Mouse (Mus musculus) small intestine, adult 2 months (tissue): ENCODE results near the gene Syngr1. TPM values are rescaled to one million over a fixed set of nuclear protein-coding genes. Genes with fewer than 3 reads are reported as not detected.

Experiments
- H3K27ac ChIP-seq: fragments of 200-500 bp; 2 replicates; pipeline ENCODE4 v1.5.1; 2012; ENCODE audit warnings: low read depth, low read length, control low read depth, inconsistent platforms; ENCODE audit not compliant: insufficient read depth
- H3K27me3 ChIP-seq: fragments of 200-500 bp; 2 replicates; pipeline ENCODE4 v1.6.1; 2012; ENCODE audit warnings: mild to moderate bottlenecking, moderate library complexity, low read length, inconsistent platforms; ENCODE audit not compliant: control insufficient read depth, insufficient read depth
- H3K36me3 ChIP-seq: fragments of 200-500 bp; 2 replicates; pipeline ENCODE4 v1.6.1; 2012; ENCODE audit warnings: mild to moderate bottlenecking, low read length, control low read depth, inconsistent platforms; ENCODE audit not compliant: control insufficient read depth, insufficient read depth
- H3K4me1 ChIP-seq: fragments of 200-500 bp; 2 replicates; pipeline ENCODE4 v1.6.1; 2012; ENCODE audit warnings: low read length, inconsistent platforms, mixed read lengths; ENCODE audit not compliant: control insufficient read depth, insufficient read depth, insufficient read length
- H3K4me3 ChIP-seq: fragments of 200-500 bp; 2 replicates; pipeline ENCODE4 v1.5.1; 2012; ENCODE audit warnings: low read depth, mild to moderate bottlenecking, control low read depth, inconsistent platforms, low read length, moderate library complexity
- CTCF ChIP-seq: fragments of 200-500 bp; IDR thresholded peaks from 2 replicates; pipeline ENCODE4 v1.5.1; 2012; ENCODE audit warnings: low read depth, mild to moderate bottlenecking, control low read depth, inconsistent platforms, low read length, moderate library complexity, mixed read lengths; ENCODE audit not compliant: insufficient replicate concordance, insufficient read length; ENCODE audit errors: extremely low read depth
- POLR2A ChIP-seq: fragments of 200-500 bp; IDR thresholded peaks from 2 replicates; pipeline ENCODE4 v1.6.1; 2012; ENCODE audit warnings: low read depth, mild to moderate bottlenecking, control low read depth, inconsistent platforms, low read length, moderate library complexity
- WGBS: fragments of 180-500 bp; shearing (Covaris S2); methylation state at CpG from one replicate; pipeline ENCODE4 v1.1.7; 2018; 5-methylcytosine and 5-hydroxymethylcytosine counted together
- polyA plus RNA-seq: library from polyadenylated mRNA; depleted of rRNA; stranded (reverse); fragments of >200 nt; gene quantifications from 2 replicates; pipeline ENCODE4 v1.2.3, GENCODE M21; 2012

The Syngr1 gene
- polyA plus RNA-seq, 1 experiment = 13.4 TPM

- Histone ChIP-seq H3K4me1 (no peaks in the 10 kb centered on the region), H3K27ac (no peak overlapping the region), H3K36me3 (no peaks in the 10 kb centered on the region), H3K4me3 (no peak overlapping the region), H3K27me3 (no peaks in the 10 kb centered on the region)
- 62% methylated on average over 19 of the region's 19 CpGs for WGBS
- TF ChIP-seq CTCF (no peak), POLR2A (no peak)
These were observed 39.9 kb upstream of the Syngr1 start for GRCm38 (mm10) chr15:80051092-80051761.

DNA sequence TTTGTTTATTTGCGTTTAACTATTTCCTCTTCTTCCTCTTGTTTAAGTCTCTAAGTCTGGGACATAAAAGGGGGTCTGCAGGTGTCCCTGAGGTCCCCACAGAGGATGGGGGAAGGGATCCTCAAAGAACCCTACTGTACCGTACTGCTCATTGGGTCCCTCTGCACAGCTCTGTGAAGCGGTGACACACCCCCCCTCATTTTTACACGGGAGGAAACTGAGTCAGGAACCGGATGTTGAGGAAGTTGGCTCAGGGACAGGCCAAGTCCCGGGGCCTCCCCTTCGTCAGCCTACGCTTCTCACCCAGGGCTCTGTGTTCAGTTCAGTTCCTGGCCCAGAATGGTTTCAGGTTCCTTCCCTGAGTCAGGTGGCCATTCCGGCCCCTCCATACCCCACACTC, 39.4 kb upstream of the Syngr1 start:
- no peaks in the 10 kb centered on the region for H3K36me3 ChIP-seq
- TF ChIP-seq POLR2A = no peak
- TF ChIP-seq CTCF = no peak

DNA sequence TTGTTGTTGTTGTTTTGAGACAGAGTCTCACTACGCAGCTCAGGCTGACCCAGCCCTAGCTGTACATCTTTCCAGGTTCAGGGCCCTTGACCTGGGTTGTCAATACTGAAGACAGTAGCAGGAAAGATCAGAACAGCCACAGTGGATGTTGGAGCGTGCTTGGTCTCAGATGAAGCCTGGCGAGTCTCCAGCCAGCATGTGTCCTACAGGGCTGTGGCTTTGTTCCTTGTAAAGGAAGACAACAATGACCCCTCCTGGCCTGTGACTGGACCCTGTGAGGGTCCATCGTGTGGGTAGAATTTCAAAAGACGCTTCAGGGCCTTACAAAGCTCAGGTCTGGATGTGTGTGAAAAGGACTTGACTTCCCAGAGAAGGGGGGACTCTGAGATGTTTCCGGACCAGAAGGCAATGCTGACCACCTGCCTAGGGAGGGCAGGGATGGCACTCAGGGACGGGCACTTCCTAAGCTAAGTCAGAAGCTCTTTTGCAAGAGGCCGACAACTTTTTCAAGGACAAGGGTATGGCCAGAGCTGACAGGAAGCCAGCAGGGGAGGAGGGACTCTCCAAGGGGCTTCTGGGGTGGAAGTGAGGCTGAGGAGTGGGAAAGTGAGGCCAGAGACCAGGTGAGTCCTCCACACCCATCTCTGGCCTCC, 37.6 kb upstream of the Syngr1 start:
- Histone ChIP-seq H3K4me3 (no peak overlapping the region), H3K27me3 (no peaks in the 10 kb centered on the region), H3K4me1 (no peaks in the 10 kb centered on the region), H3K27ac (no peak overlapping the region), H3K36me3 (no peaks in the 10 kb centered on the region)
- 87% methylated on average over 8 of the region's 8 CpGs for WGBS
- TF ChIP-seq CTCF (no peak), POLR2A (no peak)

More for the DNA sequence above, 39.4 kb upstream of the Syngr1 start:
- H3K27me3 ChIP-seq = no peaks in the 10 kb centered on the region
- H3K27ac ChIP-seq = no peak overlapping the region
- 71% methylated on average over 9 of the region's 9 CpGs for WGBS
- no peak overlapping the region for H3K4me3 ChIP-seq
- no peaks in the 10 kb centered on the region for H3K4me1 ChIP-seq

DNA sequence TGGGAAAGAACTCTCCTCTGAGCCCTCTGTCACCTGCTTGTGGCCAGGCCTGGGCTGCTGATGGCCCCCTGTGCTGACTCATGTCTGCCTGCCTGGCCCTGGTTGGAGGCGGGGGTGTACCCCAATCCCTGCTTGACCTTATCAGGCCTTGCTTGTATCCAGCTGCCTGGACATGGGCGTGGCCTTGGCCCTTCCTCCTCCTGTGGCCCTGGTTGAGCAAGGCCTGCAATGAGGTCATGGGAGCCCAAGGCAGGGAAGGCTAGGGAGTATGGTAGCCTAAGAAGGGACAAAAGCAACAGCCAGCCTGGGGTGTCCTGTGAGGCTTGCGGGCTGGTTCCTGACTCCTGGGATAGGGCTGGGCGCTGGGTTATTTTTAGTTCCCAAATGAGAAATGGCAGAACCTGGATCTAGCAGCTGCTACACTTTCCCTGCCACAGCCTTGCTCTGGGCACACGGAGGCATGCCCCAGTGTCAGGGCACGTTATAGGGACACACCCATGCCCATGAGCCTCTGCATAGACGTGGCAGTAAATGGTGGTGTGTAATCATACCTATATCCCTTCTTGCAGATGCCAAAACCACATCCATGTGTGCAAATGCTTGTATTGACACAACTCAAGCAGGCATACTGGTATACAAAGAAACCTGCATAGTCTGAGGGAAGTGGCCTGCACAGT, 37.0 kb upstream of the Syngr1 start:
- Histone ChIP-seq H3K27ac (no peak overlapping the region), H3K4me1 (no peaks in the 10 kb centered on the region), H3K27me3 (no peaks in the 10 kb centered on the region), H3K4me3 (no peak overlapping the region), H3K36me3 (no peaks in the 10 kb centered on the region)
- 62% methylated on average over 7 of the region's 7 CpGs for WGBS
- TF ChIP-seq CTCF = no peak
- TF ChIP-seq POLR2A = no peak

GRCm38 (mm10) chr15:80058151-80058550, 33.0 kb upstream of the Syngr1 start:
- H3K4me1 ChIP-seq = no peaks in the 10 kb centered on the region
- 76% methylated on average over 7 of the region's 7 CpGs for whole genome bisulfite sequencing
- TF ChIP-seq CTCF (no peak), POLR2A (no peak)
- H3K36me3 ChIP-seq = no peaks in the 10 kb centered on the region
- H3K27ac ChIP-seq = no peak overlapping the region
- H3K27me3 ChIP-seq = no peaks in the 10 kb centered on the region
- no peak overlapping the region for H3K4me3 ChIP-seq

GRCm38 (mm10) chr15:80059606-80060005, 31.5 kb upstream of the Syngr1 start:
- TF ChIP-seq CTCF = no peak
- no peak for TF ChIP-seq POLR2A
- H3K27ac ChIP-seq = no peak overlapping the region
- no peaks in the 10 kb centered on the region for H3K36me3 ChIP-seq
- no peaks in the 10 kb centered on the region for H3K4me1 ChIP-seq
- WGBS = 51% methylated on average over 7 of the region's 7 CpGs
- no peaks in the 10 kb centered on the region for H3K27me3 ChIP-seq
- no peak overlapping the region for H3K4me3 ChIP-seq
